Mouse (Mus musculus): ENCODE measurements around the gene Nubpl. TPM values are rescaled to one million over a fixed set of nuclear protein-coding genes. Genes with fewer than 3 reads are reported as not detected.
"Not testable (repeated sequence)": the region's sequence is repeated elsewhere in the genome, so short reads cannot be mapped to it uniquely, and the experiment has no call there.

The Nubpl gene
- 6.6 and 7.3 TPM in 2 replicates for total RNA-seq (2012; rRNA removed)

- TF ChIP-seq HCFC1 (IDR thresholded peaks at IDR 0.05; ENCODE audit: borderline replicate concordance, insufficient read depth, low read length) (peak; percentile 84), ZC3H11A (IDR thresholded peaks at IDR 0.05; ENCODE audit: borderline replicate concordance, low read depth, low read length) (no peak), ZNF384 (IDR thresholded peaks at IDR 0.05; ENCODE audit: low read depth, low read length) (no peak), MAFK (IDR thresholded peaks at IDR 0.05; ENCODE audit: insufficient read depth, low read depth, low read length) (no peak), CHD2 (IDR thresholded peaks at IDR 0.05; ENCODE audit: low read depth, low read length) (no peak)
- Histone ChIP-seq H3K9me3 (ENCODE audit: control insufficient read depth, insufficient read depth, low read depth, low read length) (no peaks in the 10 kb centered on the region), H3K4me1 (ENCODE audit: control insufficient read depth in 2 of 2, insufficient read depth in 2 of 2, low read length in 2 of 2, poor library complexity in 1 of 2) (peaks cover 0 to 1% of the 10 kb centered on the region in 2 experiments; a peak in 1 of 4 replicates), H3K4me3 (ENCODE audit: insufficient read depth in 1 of 2, low read depth in 1 of 2, low read length in 2 of 2, poor library complexity in 1 of 2, severe bottlenecking in 1 of 2) (peak within 1 kb of the TSS; percentile 90 to 97), H3K27ac (ENCODE audit: insufficient read depth, low read depth, low read length, poor library complexity, severe bottlenecking) (peak within 1 kb of the TSS; percentile 5; the same call in 1 of the 2 replicates), H3K36me3 (ENCODE audit: control insufficient read depth, insufficient read depth, low read length, poor library complexity, severe bottlenecking) (no peaks in the 10 kb centered on the region), H3K9ac (ENCODE audit: insufficient read depth, low read depth, low read length, poor library complexity, severe bottlenecking) (peak within 1 kb of the TSS; percentile 88)
- peak; percentile 92 for DNase-seq (ENCODE audit: low read depth, low spot score)
- in situ Hi-C loops (cut with MboI; ENCODE audit: low sequenced_read_pairs in 2 of 2, unreplicated experiment in 2 of 2), result no loop called here
These were observed at the start of gene Nubpl for GRCm38 (mm10) chr12:52097650-52098070. Nubpl (plus strand) TSS chr12:52097737.

GRCm38 (mm10) chr12:52049324-52049723, 48.2 kb upstream of the Nubpl start:
- Histone ChIP-seq H3K4me3 (ENCODE audit: insufficient read depth in 1 of 2, low read depth in 1 of 2, low read length in 2 of 2, poor library complexity in 1 of 2, severe bottlenecking in 1 of 2) (no peak overlapping the region), H3K36me3 (ENCODE audit: control insufficient read depth, insufficient read depth, low read length, poor library complexity, severe bottlenecking) (no peaks in the 10 kb centered on the region), H3K9me3 (ENCODE audit: control insufficient read depth, insufficient read depth, low read depth, low read length) (no peaks in the 10 kb centered on the region), H3K9ac (ENCODE audit: insufficient read depth, low read depth, low read length, poor library complexity, severe bottlenecking) (no peak overlapping the region), H3K4me1 (ENCODE audit: control insufficient read depth in 2 of 2, insufficient read depth in 2 of 2, low read length in 2 of 2, poor library complexity in 1 of 2) (no peaks in the 10 kb centered on the region), H3K27ac (ENCODE audit: insufficient read depth, low read depth, low read length, poor library complexity, severe bottlenecking) (no peak overlapping the region)
- no peak for DNase-seq (ENCODE audit: low read depth, low spot score)
- TF ChIP-seq MAFK (IDR thresholded peaks at IDR 0.05; ENCODE audit: insufficient read depth, low read depth, low read length), result no peak
- TF ChIP-seq CHD2 (IDR thresholded peaks at IDR 0.05; ENCODE audit: low read depth, low read length), result no peak
- TF ChIP-seq ZC3H11A (IDR thresholded peaks at IDR 0.05; ENCODE audit: borderline replicate concordance, low read depth, low read length), result no peak
- TF ChIP-seq ZNF384 (IDR thresholded peaks at IDR 0.05; ENCODE audit: low read depth, low read length), result no peak
- TF ChIP-seq HCFC1 (IDR thresholded peaks at IDR 0.05; ENCODE audit: borderline replicate concordance, insufficient read depth, low read length), result no peak
- in situ Hi-C loops (cut with MboI; ENCODE audit: low sequenced_read_pairs in 2 of 2, unreplicated experiment in 2 of 2), result loop anchor here (25.0 kb wide), 2 partner anchors 588 to 813 kb away; no protein-coding TSS in a partner anchor

- in situ Hi-C loops (cut with MboI; ENCODE audit: low sequenced_read_pairs in 2 of 2, unreplicated experiment in 2 of 2); H3K4me3 ChIP-seq (ENCODE audit: insufficient read depth in 1 of 2, low read depth in 1 of 2, low read length in 2 of 2, poor library complexity in 1 of 2, severe bottlenecking in 1 of 2); H3K9ac ChIP-seq (ENCODE audit: insufficient read depth, low read depth, low read length, poor library complexity, severe bottlenecking); H3K27ac ChIP-seq (ENCODE audit: insufficient read depth, low read depth, low read length, poor library complexity, severe bottlenecking); H3K36me3 ChIP-seq (ENCODE audit: control insufficient read depth, insufficient read depth, low read length, poor library complexity, severe bottlenecking); DNase-seq (ENCODE audit: low read depth, low spot score); H3K4me1 ChIP-seq (ENCODE audit: control insufficient read depth in 2 of 2, insufficient read depth in 2 of 2, low read length in 2 of 2, poor library complexity in 1 of 2); H3K9me3 ChIP-seq (ENCODE audit: control insufficient read depth, insufficient read depth, low read depth, low read length): not testable (repeated sequence)
These were observed 18.2 kb upstream of the Nubpl start for GRCm38 (mm10) chr12:52079296-52079695.

GRCm38 (mm10) chr12:52097049-52097649, 388 bp upstream of the Nubpl start:
- in situ Hi-C loops (cut with MboI; ENCODE audit: low sequenced_read_pairs in 2 of 2, unreplicated experiment in 2 of 2), result no loop called here
- no peak overlapping the region for H3K9ac ChIP-seq (ENCODE audit: insufficient read depth, low read depth, low read length, poor library complexity, severe bottlenecking)
- no peaks in the 10 kb centered on the region for H3K36me3 ChIP-seq (ENCODE audit: control insufficient read depth, insufficient read depth, low read length, poor library complexity, severe bottlenecking)
- DNase-seq (ENCODE audit: low read depth, low spot score), result no peak
- TF ChIP-seq ZC3H11A (IDR thresholded peaks at IDR 0.05; ENCODE audit: borderline replicate concordance, low read depth, low read length) (no peak), MAFK (IDR thresholded peaks at IDR 0.05; ENCODE audit: insufficient read depth, low read depth, low read length) (no peak), CHD2 (IDR thresholded peaks at IDR 0.05; ENCODE audit: low read depth, low read length) (no peak), HCFC1 (IDR thresholded peaks at IDR 0.05; ENCODE audit: borderline replicate concordance, insufficient read depth, low read length) (no peak), ZNF384 (IDR thresholded peaks at IDR 0.05; ENCODE audit: low read depth, low read length) (no peak)
- H3K27ac ChIP-seq (ENCODE audit: insufficient read depth, low read depth, low read length, poor library complexity, severe bottlenecking), result no peak overlapping the region
- peaks cover 0 to 1% of the 10 kb centered on the region in 2 experiments; a peak in 1 of 4 replicates for H3K4me1 ChIP-seq (ENCODE audit: control insufficient read depth in 2 of 2, insufficient read depth in 2 of 2, low read length in 2 of 2, poor library complexity in 1 of 2)
- H3K9me3 ChIP-seq (ENCODE audit: control insufficient read depth, insufficient read depth, low read depth, low read length), result no peaks in the 10 kb centered on the region
- H3K4me3 ChIP-seq (ENCODE audit: insufficient read depth in 1 of 2, low read depth in 1 of 2, low read length in 2 of 2, poor library complexity in 1 of 2, severe bottlenecking in 1 of 2), result peak overlapping the region in 1 of 2 experiments; percentile 97; a peak in 2 of 4 replicates

GRCm38 (mm10) chr12:52120276-52120675, 22.7 kb downstream of the Nubpl start:
- H3K4me3 ChIP-seq (ENCODE audit: insufficient read depth in 1 of 2, low read depth in 1 of 2, low read length in 2 of 2, poor library complexity in 1 of 2, severe bottlenecking in 1 of 2), result no peak overlapping the region
- no peak overlapping the region for H3K9ac ChIP-seq (ENCODE audit: insufficient read depth, low read depth, low read length, poor library complexity, severe bottlenecking)
- no peaks in the 10 kb centered on the region for H3K4me1 ChIP-seq (ENCODE audit: control insufficient read depth in 2 of 2, insufficient read depth in 2 of 2, low read length in 2 of 2, poor library complexity in 1 of 2)
- no peaks in the 10 kb centered on the region for H3K9me3 ChIP-seq (ENCODE audit: control insufficient read depth, insufficient read depth, low read depth, low read length)
- H3K27ac ChIP-seq (ENCODE audit: insufficient read depth, low read depth, low read length, poor library complexity, severe bottlenecking), result no peak overlapping the region
- in situ Hi-C loops (cut with MboI; ENCODE audit: low sequenced_read_pairs in 2 of 2, unreplicated experiment in 2 of 2), result no loop called here
- no peaks in the 10 kb centered on the region for H3K36me3 ChIP-seq (ENCODE audit: control insufficient read depth, insufficient read depth, low read length, poor library complexity, severe bottlenecking)
- no peak for DNase-seq (ENCODE audit: low read depth, low spot score)
- no peak for TF ChIP-seq ZC3H11A (IDR thresholded peaks at IDR 0.05; ENCODE audit: borderline replicate concordance, low read depth, low read length)
- no peak for TF ChIP-seq HCFC1 (IDR thresholded peaks at IDR 0.05; ENCODE audit: borderline replicate concordance, insufficient read depth, low read length)
